Mouse (Mus musculus) adrenal gland, postnatal 4 days (tissue): ENCODE measurements around the gene Ppib. TPM values are rescaled to one million over a fixed set of nuclear protein-coding genes. Genes with fewer than 3 reads are reported as not detected.

Source experiments
- DNase-seq, 2 experiments: peaks; one replicate each; pipeline ENCODE4 v3.0.0; 2021 to 2022; ENCODE audit warnings: low spot score in 2 of 2, mixed read lengths in 2 of 2
- long read RNA-seq, 2 experiments: library from polyadenylated mRNA; stranded (forward); transcript quantifications; one replicate each; pipeline ENCODE4 v2.0.0; 2021
- total RNA-seq, 2 experiments: library from RNA; stranded (reverse); gene quantifications; 2 replicates each; pipeline ENCODE4 v1.2.3; 2021

Gene Ppib
- total RNA-seq: 100 to 1,000 TPM; 441 to 449 TPM
- long read RNA-seq, experiment 1, transcript Ppib-201 (5 exons, 892 nt): major isoform, 286 of 321 reads
- long read RNA-seq, experiment 1, partial matches to known transcripts: 31 of 321 reads
- long read RNA-seq, experiment 1, other reads (novel, unspliced or antisense): 3 of 321 reads
- long read RNA-seq, experiment 2, transcript Ppib-201 (5 exons, 892 nt): major isoform, 258 of 288 reads
- long read RNA-seq, experiment 2, partial matches to known transcripts: 24 of 288 reads
- long read RNA-seq, experiment 2, other reads (novel, unspliced or antisense): 4 of 288 reads

- DNase-seq: peak; percentile 92 to 93
Observed at GRCm38 (mm10) chr9:66059583-66060307, at the start of gene Ppib. Gene Ppib (plus strand): TSS chr9:66060222.

GRCm38 (mm10) chr9:66020601-66021000 lies 39.4 kb upstream of the Ppib start:
- no peak for DNase-seq

- DNase-seq: no peak
Observed at GRCm38 (mm10) chr9:66038082-66038481, 21.9 kb upstream of the Ppib start.

GRCm38 (mm10) chr9:66038581-66038980 lies 21.4 kb upstream of the Ppib start:
- DNase-seq: no peak

GRCm38 (mm10) chr9:66039290-66039689 lies 20.7 kb upstream of the Ppib start:
- DNase-seq: no peak

- DNase-seq: no peak
Observed at GRCm38 (mm10) chr9:66040801-66041200, 19.2 kb upstream of the Ppib start.

- no peak for DNase-seq
Observed at GRCm38 (mm10) chr9:66042331-66042730, 17.7 kb upstream of the Ppib start.

GRCm38 (mm10) chr9:66043241-66043640 lies 16.8 kb upstream of the Ppib start:
- no peak for DNase-seq

GRCm38 (mm10) chr9:66049931-66050601 lies 10.0 kb upstream of the Ppib start:
- no peak for DNase-seq

GRCm38 (mm10) chr9:66051493-66051892 lies 8.5 kb upstream of the Ppib start:
- DNase-seq: no peak

GRCm38 (mm10) chr9:66052731-66053130 lies 7.3 kb upstream of the Ppib start:
- DNase-seq: no peak

GRCm38 (mm10) chr9:66053620-66054019 lies 6.4 kb upstream of the Ppib start:
- no peak for DNase-seq

- no peak for DNase-seq
Observed at GRCm38 (mm10) chr9:66060308-66060647, 256 bp downstream of the Ppib start.

- no peak for DNase-seq
Observed at GRCm38 (mm10) chr9:66060986-66061385, 964 bp downstream of the Ppib start.

GRCm38 (mm10) chr9:66061656-66062055 lies 1.6 kb downstream of the Ppib start:
- no peak for DNase-seq

GRCm38 (mm10) chr9:66063446-66063845 lies 3.4 kb downstream of the Ppib start:
- no peak for DNase-seq

- no peak for DNase-seq
Observed at GRCm38 (mm10) chr9:66064316-66064715, 4.3 kb downstream of the Ppib start.

- DNase-seq: no peak
Observed at GRCm38 (mm10) chr9:66066791-66067190, 6.8 kb downstream of the Ppib start.

GRCm38 (mm10) chr9:66067542-66067941 lies 7.5 kb downstream of the Ppib start:
- DNase-seq: no peak

GRCm38 (mm10) chr9:66068056-66068455 lies 8.0 kb downstream of the Ppib start:
- DNase-seq: no peak

- DNase-seq: no peak
Observed at GRCm38 (mm10) chr9:66068971-66069391, 9.0 kb downstream of the Ppib start.

GRCm38 (mm10) chr9:66069583-66069982 lies 9.6 kb downstream of the Ppib start, which contains the start of gene Snx22:
Gene Snx22 (minus strand): TSS chr9:66069719.
- DNase-seq: peak; percentile 60 to 72
